Mouse (Mus musculus): ENCODE results near the gene Otulin.

DNA sequence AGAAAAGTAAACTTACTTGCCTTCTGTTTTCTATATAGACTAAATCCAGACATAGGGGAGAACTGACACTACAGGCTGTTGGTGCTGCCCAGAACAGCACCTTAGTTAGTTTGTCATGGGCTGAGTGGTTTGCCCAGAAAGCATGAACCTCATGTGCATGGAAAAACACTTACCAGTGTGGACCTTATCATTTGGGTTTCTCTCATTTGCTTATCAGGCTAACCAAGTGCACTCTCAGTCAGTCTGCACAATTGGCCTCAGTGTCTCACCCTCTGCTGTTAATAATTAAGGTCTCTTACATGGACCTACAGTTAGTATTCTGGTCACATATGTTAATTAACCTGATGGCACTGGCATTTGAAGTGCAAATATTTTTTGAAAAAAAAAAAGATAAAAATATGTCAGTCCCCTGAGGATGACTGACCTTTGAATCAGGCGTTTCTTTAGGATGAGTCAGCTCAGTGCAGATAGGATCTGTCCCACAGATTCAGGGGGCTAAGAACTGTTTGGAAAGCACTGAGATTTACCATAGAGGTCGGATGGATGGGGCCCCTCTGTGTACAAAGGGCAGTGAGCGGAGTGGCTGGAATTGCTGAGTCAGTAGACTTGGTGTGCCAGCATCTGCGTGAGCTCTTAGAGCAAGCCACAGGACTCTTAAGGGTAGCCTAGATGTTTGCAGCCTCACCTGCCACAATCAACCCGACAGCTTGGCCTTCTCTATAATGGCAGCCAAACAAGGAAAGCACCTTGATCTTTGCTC is 124.2 kb downstream of the Otulin start:
- no peak for TF ChIP-seq CTCF (IDR thresholded peaks at IDR 0.05; ENCODE audit: extremely low read depth, insufficient read depth, low read length)
- TF ChIP-seq POLR2A (IDR thresholded peaks at IDR 0.05; ENCODE audit: extremely low read depth, insufficient read depth, low read length), result no peak

All from cortical plate, adult 2 months (tissue).